35 mouse cellular contexts compared by ENCODE assay signal in genomic region chr10:68695760-68696336, GRCm38 (mm10). TPM values are rescaled to one million over a fixed set of nuclear protein-coding genes. Genes with fewer than 3 reads are reported as not detected.
DNase-seq lines count a peak whose midpoint lies in the region; ATAC-seq and TF ChIP-seq lines count a peak whose summit lies in the region.
"Had no signal": no experiment of that assay in that cellular context is flagged by ENCODE, and none has a peak within 500 bp of the region (broad histone marks: within the 10 kb centered on the region; RNA-seq: fewer than 3 reads in every experiment).

No protein-coding gene starts in this region.

- peak; percentile 65; the same call in 1 of the 2 replicates for ATAC-seq in embryonic facial prominence, embryonic 11.5 days (replicated peaks; ENCODE audit: insufficient number of reproducible peaks, low FRiP score, low TSS enrichment, low read depth)
- ATAC-seq in liver, embryonic 12.5 days: 0 out of 2 replicates have a peak, but pooled peaks have one; percentile 27
- ATAC-seq in stomach, embryonic 16.5 days (ENCODE audit: insufficient read depth, low FRiP score): peak; percentile 33; the same call in 1 of the 2 replicates
- no peak for ATAC-seq in stomach, postnatal 0 days (ENCODE audit: low FRiP score, low TSS enrichment)
- ATAC-seq in monocyte, adult 5-6 weeks (replicated peaks; ENCODE audit: insufficient number of reproducible peaks, low FRiP score, low TSS enrichment, poor library complexity, severe bottlenecking): peak; percentile 31; the same call in 1 of the 2 replicates
- ATAC-seq: activated CD4-positive, CD25-positive, alpha-beta regulatory T cell, adult 4 months; CD4-positive, CD25-positive, alpha-beta regulatory T cell, adult 4 months; forebrain, embryonic 16.5 days; hindbrain, embryonic 16.5 days; liver, postnatal 0 days had no signal

- TF ChIP-seq EP300 in stomach, postnatal 0 days (optimal IDR thresholded peaks at IDR 0.05): no peak

- H3K27me3 ChIP-seq in embryonic facial prominence, embryonic 11.5 days (ENCODE audit: control insufficient read depth, insufficient read depth, low read length): no peaks in the 10 kb centered on the region
- no peaks in the 10 kb centered on the region for H3K27me3 ChIP-seq in embryonic facial prominence, embryonic 10.5 days (replicated peaks; ENCODE audit: low read depth, poor library complexity, severe bottlenecking)
- H3K27me3 ChIP-seq in liver, embryonic 12.5 days (replicated peaks): no peaks in the 10 kb centered on the region
- H3K27me3 ChIP-seq in stomach, embryonic 16.5 days (ENCODE audit: control insufficient read depth, insufficient read depth, low read length): no peaks in the 10 kb centered on the region
- H3K27me3 ChIP-seq in stomach, postnatal 0 days (ENCODE audit: control insufficient read depth, insufficient read depth, low read length): no peaks in the 10 kb centered on the region
- H3K27me3 ChIP-seq: kidney, embryonic 15.5 days; limb, embryonic 12.5 days; neural tube, embryonic 15.5 days; stomach, embryonic 15.5 days had no signal

- no peaks in the 10 kb centered on the region for H3K4me1 ChIP-seq in embryonic facial prominence, embryonic 11.5 days (ENCODE audit: control insufficient read depth, insufficient read depth, low read length)
- H3K4me1 ChIP-seq in embryonic facial prominence, embryonic 10.5 days: no peaks in the 10 kb centered on the region
- no peaks in the 10 kb centered on the region for H3K4me1 ChIP-seq in liver, embryonic 12.5 days
- H3K4me1 ChIP-seq in stomach, embryonic 16.5 days (ENCODE audit: control insufficient read depth, insufficient read depth, low read length): no peaks in the 10 kb centered on the region
- H3K4me1 ChIP-seq in stomach, postnatal 0 days (replicated peaks; ENCODE audit: control insufficient read depth, insufficient read depth): no peaks in the 10 kb centered on the region; the same call in 1 of the 2 replicates
- H3K4me1 ChIP-seq: hindbrain, embryonic 10.5 days; kidney, embryonic 15.5 days; limb, embryonic 12.5 days; neural tube, embryonic 15.5 days had no signal

- no peak overlapping the region for H3K27ac ChIP-seq in embryonic facial prominence, embryonic 11.5 days (replicated peaks; ENCODE audit: low read depth, low read length)
- H3K27ac ChIP-seq in embryonic facial prominence, embryonic 10.5 days (replicated peaks): no peak overlapping the region
- no peak overlapping the region for H3K27ac ChIP-seq in liver, embryonic 12.5 days
- no peak overlapping the region for H3K27ac ChIP-seq in stomach, embryonic 16.5 days (ENCODE audit: low read length)
- no peak overlapping the region for H3K27ac ChIP-seq in stomach, postnatal 0 days (replicated peaks)
- H3K27ac ChIP-seq: gastrocnemius, adult 2 months; hindbrain, embryonic 10.5 days; kidney, embryonic 15.5 days; left cerebral cortex, adult 2 months; limb, embryonic 12.5 days; macrophage; neural tube, embryonic 15.5 days; stomach, embryonic 15.5 days had no signal

- no peaks in the 10 kb centered on the region for H3K36me3 ChIP-seq in embryonic facial prominence, embryonic 11.5 days (replicated peaks; ENCODE audit: control insufficient read depth, insufficient read depth, low read depth, low read length)
- no peaks in the 10 kb centered on the region for H3K36me3 ChIP-seq in embryonic facial prominence, embryonic 10.5 days (replicated peaks)
- no peaks in the 10 kb centered on the region for H3K36me3 ChIP-seq in liver, embryonic 12.5 days
- no peaks in the 10 kb centered on the region for H3K36me3 ChIP-seq in stomach, embryonic 16.5 days (ENCODE audit: control insufficient read depth, insufficient read depth, low read length)
- no peaks in the 10 kb centered on the region for H3K36me3 ChIP-seq in stomach, postnatal 0 days (ENCODE audit: control insufficient read depth, insufficient read depth, low read length)
- H3K36me3 ChIP-seq: hindbrain, embryonic 10.5 days; kidney, embryonic 15.5 days; limb, embryonic 12.5 days; neural tube, embryonic 15.5 days; stomach, embryonic 15.5 days had no signal

- no peak for TF ChIP-seq CTCF in stomach, postnatal 0 days (IDR thresholded peaks at IDR 0.05; ENCODE audit: low read depth)

- H3K9me3 ChIP-seq in embryonic facial prominence, embryonic 11.5 days (replicated peaks; ENCODE audit: control insufficient read depth, low read length): no peaks in the 10 kb centered on the region
- no peaks in the 10 kb centered on the region for H3K9me3 ChIP-seq in embryonic facial prominence, embryonic 10.5 days
- H3K9me3 ChIP-seq in liver, embryonic 12.5 days (replicated peaks): no peaks in the 10 kb centered on the region
- H3K9me3 ChIP-seq in stomach, embryonic 16.5 days (replicated peaks; ENCODE audit: control insufficient read depth, low read length): no peaks in the 10 kb centered on the region
- H3K9me3 ChIP-seq in stomach, postnatal 0 days (ENCODE audit: control insufficient read depth, low read length): no peaks in the 10 kb centered on the region
- H3K9me3 ChIP-seq: hindbrain, embryonic 10.5 days; kidney, embryonic 15.5 days; limb, embryonic 12.5 days; neural tube, embryonic 15.5 days; stomach, embryonic 15.5 days had no signal

- DNase-seq in embryonic facial prominence, embryonic 11.5 days (ENCODE audit: low spot score): no peak
- no peak for DNase-seq in embryonic facial prominence, embryonic 10.5 days (ENCODE audit: low spot score)
- no peak for DNase-seq in liver
- no peak for DNase-seq in stomach, postnatal 0 days (ENCODE audit: low spot score)
- DNase-seq in spleen, postnatal 4 days (ENCODE audit: low spot score in 2 of 2): no peak
- DNase-seq: adrenal gland, adult 2 months; cerebellum, adult 11 months; cerebellum, adult 9-11 months; embryo, embryonic 11 days; gastrocnemius, adult 2 months; gastrocnemius, postnatal 36 days; kidney, adult 18-20 months; kidney, postnatal 25 days; liver, postnatal 0 days; lung, postnatal 10 days; retina, postnatal 1 day; right cerebral cortex, postnatal 14 days; thymus, adult 18-20 months; thymus, postnatal 25 days had no signal

- H3K4me2 ChIP-seq in embryonic facial prominence, embryonic 11.5 days (ENCODE audit: low read depth, low read length): no peak overlapping the region; the same call in 1 of the 2 replicates
- H3K4me2 ChIP-seq in liver, embryonic 12.5 days: no peak overlapping the region
- no peak overlapping the region for H3K4me2 ChIP-seq in stomach, embryonic 16.5 days (ENCODE audit: low read depth, low read length)
- H3K4me2 ChIP-seq in stomach, postnatal 0 days (replicated peaks; ENCODE audit: low read depth): no peak overlapping the region
- H3K4me2 ChIP-seq: kidney, embryonic 15.5 days; limb, embryonic 12.5 days; liver, embryonic 11.5 days; midbrain, embryonic 11.5 days; neural tube, embryonic 15.5 days; stomach, embryonic 15.5 days had no signal

- H3K9ac ChIP-seq in embryonic facial prominence, embryonic 11.5 days (replicated peaks; ENCODE audit: low read length): no peak overlapping the region
- H3K9ac ChIP-seq in liver, embryonic 12.5 days: no peak overlapping the region
- H3K9ac ChIP-seq in stomach, embryonic 16.5 days (ENCODE audit: low read length): no peak overlapping the region
- no peak overlapping the region for H3K9ac ChIP-seq in stomach, postnatal 0 days (ENCODE audit: low read length)
- H3K9ac ChIP-seq: kidney, embryonic 15.5 days; limb, embryonic 12.5 days; liver, postnatal 0 days; neural tube, embryonic 15.5 days; stomach, embryonic 15.5 days had no signal

- H3K4me3 ChIP-seq in embryonic facial prominence, embryonic 11.5 days (ENCODE audit: low read depth, low read length): no peak overlapping the region
- H3K4me3 ChIP-seq in embryonic facial prominence, embryonic 10.5 days: no peak overlapping the region
- H3K4me3 ChIP-seq in liver, embryonic 12.5 days: no peak overlapping the region
- no peak overlapping the region for H3K4me3 ChIP-seq in stomach, embryonic 16.5 days (replicated peaks; ENCODE audit: low read length)
- H3K4me3 ChIP-seq in stomach, postnatal 0 days (ENCODE audit: low read depth, low read length): no peak overlapping the region
- H3K4me3 ChIP-seq: gastrocnemius, adult 2 months; hindbrain, embryonic 10.5 days; kidney, embryonic 15.5 days; left cerebral cortex, adult 2 months; limb, embryonic 12.5 days; neural tube, embryonic 15.5 days; stomach, embryonic 15.5 days had no signal

RNA-seq across cellular contexts. Expression of gene Tmem26, which starts 27.6 kb away (rescaled TPM):
- polyA plus RNA-seq in embryonic facial prominence, embryonic 11.5 days (2014; fragmentation: Nextera tagmentation; extraction: Ambion mirVana): 28.6 and 30.7 TPM in 2 replicates
- 4.2 and 10.2 TPM in 2 replicates for polyA plus RNA-seq in embryonic facial prominence, embryonic 10.5 days (2016; fragmentation: Nextera tagmentation; extraction: Ambion mirVana)
- polyA plus RNA-seq in liver, embryonic 12.5 days (2016; fragmentation: Nextera tagmentation; extraction: Ambion mirVana): 2.5 and 2.6 TPM in 2 replicates
- 12.2 and 12.8 TPM in 2 replicates for polyA plus RNA-seq in stomach, embryonic 16.5 days (2015; fragmentation: Nextera tagmentation; extraction: Ambion mirVana)
- polyA plus RNA-seq in stomach, postnatal 0 days (2015; fragmentation: Nextera tagmentation; extraction: Ambion mirVana): 3.7 and 4.9 TPM in 2 replicates
- 22.0 to 24.9 TPM (median 24.6 TPM) in 3 replicates for total RNA-seq in monocyte, adult 5-6 weeks (2017)
- polyA plus RNA-seq: activated CD4-positive, CD25-positive, alpha-beta regulatory T cell, adult 4 months had no signal
